Mouse (Mus musculus) right cerebral cortex, postnatal 25 days (tissue): ENCODE data around the gene Lyrm9.

Experiments
- DNase-seq: peaks from one replicate; pipeline ENCODE4 v3.0.0; 2022

The Lyrm9 gene

DNA sequence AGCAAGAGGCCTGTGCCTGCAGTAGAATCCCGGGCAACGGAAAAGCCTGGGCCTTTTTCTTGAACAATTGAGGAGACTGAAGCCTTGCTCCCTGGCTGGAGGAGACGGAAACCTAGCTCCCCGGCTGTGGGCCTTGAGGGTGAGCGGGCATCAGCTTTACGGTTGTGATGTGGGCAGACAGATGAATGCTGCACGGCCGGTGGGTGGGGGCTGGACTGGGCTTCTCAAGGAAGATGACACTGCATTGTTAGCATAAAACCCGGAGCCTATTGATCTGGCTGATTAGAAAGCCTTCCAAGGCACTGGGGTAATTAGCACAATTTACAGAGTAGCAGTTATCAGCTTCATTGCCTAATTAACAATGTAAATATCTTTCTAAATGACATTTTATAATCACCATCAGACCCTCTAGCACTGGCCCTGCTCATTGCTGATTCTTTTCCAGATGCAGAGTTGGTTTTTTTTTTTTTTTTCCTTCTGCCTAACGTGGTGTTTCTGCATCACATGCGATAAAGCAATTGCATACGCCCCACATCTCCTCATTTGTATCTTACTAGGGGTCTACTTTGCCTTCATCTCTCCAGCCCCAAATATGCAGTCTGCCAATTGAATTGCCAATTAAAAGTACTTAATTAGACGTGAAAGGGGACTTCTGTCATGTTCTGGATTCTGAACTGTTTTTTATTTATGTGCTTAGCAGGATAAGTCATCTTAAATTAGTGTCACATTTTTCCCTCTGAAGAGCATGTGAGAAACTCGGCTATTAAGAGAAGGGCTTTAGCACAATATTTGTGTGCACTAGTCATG, 10.2 kb upstream of the Lyrm9 start:
- DNase-seq, result no peak

DNA sequence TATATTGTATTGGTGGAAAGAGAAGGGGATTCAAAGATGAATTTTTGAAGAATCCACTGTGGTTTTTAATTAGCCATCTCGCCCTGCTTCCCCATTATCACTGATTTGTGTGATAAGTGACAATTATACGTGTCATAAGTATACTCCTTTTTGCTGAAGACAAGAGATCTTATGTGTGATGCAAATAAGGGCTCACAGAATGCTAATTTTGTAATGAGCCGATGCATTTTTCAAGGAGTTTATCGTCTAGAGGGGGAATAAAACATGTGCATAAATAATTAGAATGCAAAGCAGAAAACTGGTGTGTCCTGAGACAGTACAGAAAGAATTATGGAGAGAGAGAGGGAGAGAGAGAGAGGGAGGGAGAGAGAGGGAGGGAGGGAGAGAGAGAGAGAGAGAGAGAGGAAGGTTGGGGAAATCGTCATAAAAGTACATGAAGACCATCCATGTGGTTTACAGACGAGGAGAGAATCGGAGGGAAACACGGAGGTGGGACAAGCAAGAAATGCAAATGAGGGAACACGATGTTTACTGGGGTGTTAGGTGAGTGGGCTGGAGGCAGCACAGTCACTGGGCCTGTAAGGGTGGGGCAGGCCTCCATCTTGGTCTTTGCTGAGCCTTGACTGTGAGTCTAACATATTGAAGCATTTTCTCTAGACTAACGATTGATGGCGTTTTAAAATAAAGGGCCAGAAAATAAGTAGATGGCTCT, 8.9 kb upstream of the Lyrm9 start:
- no peak for DNase-seq

DNA sequence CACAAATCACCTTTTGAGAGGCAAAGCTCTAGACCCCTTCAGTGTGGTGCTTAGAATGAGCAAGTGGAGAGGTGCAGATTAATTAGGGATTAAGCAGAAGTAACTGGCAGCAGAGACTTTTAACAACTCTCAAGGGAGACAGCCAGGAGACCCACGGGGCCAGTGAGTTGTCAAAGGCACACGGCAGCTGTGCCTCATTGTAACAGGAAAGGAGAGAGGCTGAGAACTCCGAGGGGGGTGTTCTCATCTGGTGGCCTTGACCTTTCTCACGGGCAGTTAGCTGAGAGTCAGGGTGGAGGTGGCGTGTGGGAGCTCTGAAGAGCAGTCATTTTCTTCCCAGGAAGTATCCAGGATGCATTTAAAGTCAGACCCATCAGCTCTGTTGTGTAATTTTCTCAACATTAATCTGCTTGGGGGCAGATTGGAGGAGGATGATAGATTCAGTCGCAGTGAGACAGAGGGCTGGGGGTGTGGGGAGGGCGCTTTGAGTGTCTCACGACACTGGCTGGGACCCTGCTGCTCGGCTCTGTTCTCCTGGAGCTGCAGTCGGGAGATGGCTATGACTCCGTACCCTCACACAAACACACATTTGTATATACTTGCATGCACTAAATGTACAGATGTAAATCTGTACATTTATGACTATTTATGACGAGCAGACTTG, 5.9 kb upstream of the Lyrm9 start:
- no peak for DNase-seq

DNA sequence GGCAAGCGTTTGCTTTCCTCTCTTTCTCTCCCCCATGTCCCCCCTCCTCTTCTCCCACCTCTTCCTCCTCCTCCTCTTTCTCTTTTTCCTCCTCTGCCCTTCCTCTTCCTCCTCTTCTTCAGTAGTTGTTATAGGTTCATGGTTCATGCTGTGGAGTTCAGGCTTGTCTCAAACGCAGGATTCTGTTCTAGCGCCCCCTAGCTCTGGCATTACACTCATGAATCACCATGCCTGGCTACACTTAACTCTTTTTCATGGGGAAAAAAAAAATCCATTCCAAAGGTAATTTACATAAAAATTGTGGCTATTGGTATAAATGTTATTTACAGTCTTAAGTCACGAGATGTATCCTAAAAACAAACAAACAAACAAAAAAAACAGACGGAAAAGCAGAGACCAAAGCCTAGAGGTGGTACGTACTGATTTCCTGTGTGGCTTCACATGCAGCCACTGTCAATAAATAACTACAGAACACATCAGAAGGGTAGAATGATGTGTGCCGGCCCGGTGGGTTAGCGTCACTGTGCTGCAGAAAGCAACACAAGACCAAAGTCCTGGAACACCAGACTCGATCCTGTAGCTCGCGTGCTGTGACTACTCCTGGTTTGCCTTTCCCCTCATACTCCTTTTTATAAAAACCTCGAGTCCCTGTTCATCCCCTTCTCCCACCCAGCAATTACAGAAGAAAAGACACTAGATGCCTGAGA, 3.4 kb upstream of the Lyrm9 start:
- DNase-seq, result no peak

DNA sequence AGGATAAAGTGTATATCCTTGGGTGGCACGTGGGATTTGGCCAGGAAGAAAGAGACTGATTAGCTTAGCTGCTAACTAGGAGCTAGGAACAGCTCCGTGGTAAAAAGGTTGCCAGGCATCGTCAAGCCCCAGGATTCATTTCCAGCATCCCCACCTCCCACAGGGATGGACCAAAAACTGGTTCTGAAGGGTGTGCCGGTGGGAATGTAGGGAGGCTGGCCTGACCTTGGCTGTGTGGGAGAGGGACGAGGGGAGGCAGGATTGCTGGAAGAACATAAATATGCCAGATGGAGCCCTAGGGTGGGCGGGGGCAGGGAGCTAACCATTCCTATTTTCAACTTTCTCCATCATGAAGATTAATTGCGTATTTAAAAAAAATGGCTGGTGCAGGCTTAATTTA, 1.2 kb downstream of the Lyrm9 start:
- peak; percentile 32 for DNase-seq

DNA sequence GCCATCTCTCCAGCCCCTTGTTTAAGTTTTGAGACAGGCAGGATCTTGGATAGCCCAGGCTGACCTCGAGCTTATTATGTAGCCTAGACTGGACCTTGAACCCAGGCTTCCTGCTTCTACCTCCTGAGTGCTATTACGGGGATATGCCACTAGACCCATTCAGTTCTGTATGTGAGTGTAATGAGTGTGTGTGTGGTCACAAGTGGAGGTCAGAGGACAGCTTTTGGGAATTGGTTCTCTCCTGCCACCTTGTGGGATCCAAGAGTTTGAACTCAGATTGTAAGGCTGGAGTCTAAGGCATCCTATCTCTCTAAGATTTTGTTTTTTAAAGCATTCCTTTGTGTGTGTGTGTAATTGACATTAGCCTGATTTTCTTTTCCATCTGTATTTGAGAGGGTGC, 2.0 kb downstream of the Lyrm9 start:
- no peak for DNase-seq

DNA sequence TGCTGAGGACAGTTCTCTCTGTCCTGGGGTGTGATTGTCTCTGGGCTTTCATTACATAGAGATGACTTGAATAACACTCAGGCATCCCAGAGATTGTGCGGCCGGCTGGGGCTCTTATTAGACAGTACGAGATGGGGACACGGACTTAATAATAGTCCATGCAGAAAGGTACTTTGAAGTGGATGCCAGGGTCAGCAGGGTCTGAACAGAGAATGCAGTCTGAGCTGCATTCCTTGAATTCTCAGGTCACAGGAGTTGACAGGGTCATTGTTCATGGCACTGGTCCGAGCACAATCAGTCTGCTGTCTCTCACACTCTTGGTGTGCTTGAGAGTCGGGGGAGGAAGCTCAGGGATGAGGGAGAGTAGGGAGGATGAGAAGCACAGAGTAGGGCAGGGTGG, 3.0 kb downstream of the Lyrm9 start:
- DNase-seq, result no peak

DNA sequence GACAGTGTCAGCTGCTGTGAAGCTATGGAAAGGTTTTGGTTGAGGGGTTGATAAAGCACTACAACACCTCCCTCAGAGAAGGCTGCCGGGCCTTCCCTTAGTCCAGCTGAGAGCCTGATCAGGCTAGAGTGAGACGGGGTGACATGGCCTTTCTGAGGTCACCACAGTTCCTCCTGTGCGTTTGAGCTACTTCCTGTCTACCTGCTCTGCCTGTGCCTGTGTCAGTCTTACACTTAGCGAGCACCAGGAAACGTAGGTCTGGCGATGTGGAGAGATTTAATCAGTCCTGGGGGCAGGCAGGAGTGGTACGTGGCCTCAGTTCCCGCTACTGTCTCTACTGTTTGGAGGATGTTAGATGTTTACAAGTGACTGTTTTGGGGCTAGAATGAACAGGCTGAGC, 3.8 kb downstream of the Lyrm9 start:
- DNase-seq, result no peak

DNA sequence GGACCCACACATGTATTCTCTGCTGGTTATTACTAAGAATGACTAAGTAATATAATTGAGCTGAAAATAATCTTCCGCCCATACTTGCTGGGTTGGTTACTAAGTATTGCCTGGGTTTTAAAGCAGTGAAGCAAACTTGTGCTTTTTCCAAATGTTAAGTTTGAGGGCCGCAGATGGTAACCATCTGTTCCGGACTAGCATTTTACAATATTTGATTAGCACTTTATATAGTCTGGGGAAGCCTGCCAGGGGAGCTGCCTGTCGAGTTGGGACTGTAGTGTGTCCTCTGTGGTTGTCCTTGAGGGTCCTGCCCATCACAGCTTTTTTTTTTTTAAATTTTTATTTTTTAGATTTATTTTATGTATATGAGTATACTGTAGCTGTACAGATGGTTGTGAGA, 5.3 kb downstream of the Lyrm9 start:
- peak; percentile 71 for DNase-seq

DNA sequence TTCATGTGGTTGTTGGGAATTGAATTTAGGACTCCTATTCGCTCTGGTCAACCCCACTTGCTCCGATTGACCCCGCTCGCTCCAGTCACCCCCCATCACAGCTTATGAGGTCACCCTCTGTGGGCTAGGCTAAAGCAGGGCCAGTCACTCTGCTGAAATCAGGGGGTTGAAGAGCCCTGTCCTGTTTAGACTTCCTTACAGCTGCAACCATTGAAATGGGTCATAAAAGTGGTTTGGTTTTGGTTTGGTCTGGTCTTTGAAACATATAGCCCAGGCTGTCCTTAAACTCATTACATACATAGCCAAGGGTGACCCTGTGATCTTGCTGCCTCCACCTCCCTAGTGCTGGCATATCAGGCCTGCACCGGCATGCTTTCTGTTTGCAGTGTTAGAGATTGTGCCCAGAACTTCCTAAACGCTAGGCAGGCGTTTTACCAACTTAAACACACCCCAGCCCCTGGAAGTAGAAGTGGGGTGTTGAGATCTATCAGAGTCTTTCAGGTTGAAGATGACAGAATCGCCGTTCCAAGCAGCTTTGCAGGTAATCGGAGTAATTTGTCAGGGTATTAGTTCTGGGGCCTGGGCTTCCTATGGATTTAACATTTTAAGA, 5.8 kb downstream of the Lyrm9 start:
- no peak for DNase-seq

DNA sequence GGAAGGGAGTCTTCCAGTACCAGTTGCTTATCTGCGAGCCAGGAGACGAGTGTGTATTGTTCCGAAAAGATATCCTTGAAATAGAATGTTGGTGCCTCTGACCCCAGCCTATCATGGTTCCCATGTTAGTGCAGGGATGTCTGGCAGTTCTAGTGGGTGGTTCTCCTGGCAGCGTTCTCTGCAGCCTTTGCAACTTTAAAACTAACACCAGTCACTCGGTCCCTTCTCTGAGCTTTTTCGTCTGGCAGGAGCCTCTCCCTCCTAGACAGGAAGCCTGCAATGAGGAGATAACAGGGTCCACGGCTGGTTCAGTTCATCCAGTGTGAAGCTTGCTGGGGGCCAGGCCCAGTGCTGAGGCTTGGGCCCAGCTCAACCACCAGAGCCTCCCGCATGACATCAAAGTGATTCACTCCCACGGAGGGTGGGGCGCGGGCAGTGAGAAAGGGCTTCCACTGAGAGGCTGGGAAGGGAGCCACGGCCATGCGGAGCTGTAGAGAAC, 6.5 kb downstream of the Lyrm9 start:
- DNase-seq, result peak; percentile 31

DNA sequence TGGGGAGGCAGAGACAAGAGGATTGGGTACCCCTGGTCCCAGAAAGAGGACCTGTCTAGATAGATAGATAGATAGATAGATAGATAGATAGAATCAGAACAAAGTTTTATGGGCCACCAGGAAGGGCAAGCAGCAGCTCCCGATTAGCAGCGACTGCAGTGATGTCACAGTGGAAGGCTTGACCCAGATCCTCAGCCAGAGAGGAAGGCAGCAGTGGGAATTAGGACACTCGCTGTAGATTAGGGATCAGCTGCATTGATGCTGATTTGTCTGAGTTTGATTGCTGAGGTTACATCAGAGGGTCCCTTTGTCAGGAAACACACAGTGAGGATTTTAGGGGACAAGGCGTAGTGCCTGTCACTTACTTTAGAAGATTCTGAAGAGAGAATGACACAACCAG, 10.1 kb downstream of the Lyrm9 start:
- no peak for DNase-seq

DNA sequence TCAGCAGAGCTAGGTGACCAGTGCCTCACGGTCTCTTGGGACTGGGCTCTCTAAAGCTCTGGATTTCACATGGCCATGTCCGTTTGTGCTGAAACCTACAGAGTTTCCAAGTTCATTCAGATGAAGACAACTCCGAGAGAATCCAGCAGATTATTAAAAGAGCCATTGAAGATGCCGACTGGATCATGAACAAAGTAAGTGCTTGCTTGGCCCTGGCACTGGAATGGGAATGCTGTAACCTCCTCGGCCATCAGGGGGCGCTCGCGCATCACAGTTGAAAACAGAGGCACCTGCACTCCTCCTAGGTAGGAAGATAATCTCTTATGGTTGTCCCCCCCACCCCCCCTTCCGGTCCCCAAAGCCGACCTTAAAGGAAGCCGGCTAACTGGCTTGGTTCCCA, 11.6 kb downstream of the Lyrm9 start:
- DNase-seq, result peak; percentile 55

DNA sequence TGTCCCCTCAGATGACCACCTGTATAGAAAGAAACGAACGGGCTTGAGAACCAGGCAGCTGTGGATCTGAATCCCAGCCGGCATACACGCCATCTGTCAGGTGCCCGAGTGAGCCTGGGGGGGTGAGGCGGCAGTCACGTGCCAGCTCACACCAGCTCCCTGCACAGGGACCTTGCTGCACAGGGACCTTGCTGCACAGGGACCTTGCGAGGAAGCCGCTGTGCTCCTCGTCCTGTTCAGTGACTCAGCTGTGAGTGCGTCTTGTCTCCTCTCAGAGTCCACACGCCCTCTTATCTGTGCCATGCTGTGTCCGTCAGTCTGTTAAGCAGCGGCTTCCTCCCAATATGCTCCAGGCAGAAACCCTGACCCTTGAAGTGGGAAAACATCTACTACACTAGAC, 13.1 kb downstream of the Lyrm9 start:
- DNase-seq, result no peak

DNA sequence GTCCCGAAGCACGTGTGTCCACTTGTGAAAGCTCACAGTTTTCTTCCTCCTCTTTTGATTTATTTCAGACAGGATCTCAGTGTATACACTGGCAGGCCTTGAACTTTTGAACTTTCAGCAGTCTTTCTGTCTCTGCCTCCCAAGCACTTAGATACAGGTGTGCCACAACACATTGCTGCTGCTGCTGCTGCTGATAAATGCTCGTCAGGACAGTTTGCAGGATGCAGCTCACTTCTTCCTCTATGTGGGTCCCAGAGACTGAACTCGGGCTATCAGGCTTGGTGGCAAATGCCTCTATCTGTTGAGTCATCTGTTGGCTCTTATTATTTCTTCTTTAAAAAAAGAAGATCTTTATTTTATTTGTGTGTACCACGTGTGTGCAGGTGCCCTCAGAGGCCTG, 13.8 kb downstream of the Lyrm9 start:
- no peak for DNase-seq

DNA sequence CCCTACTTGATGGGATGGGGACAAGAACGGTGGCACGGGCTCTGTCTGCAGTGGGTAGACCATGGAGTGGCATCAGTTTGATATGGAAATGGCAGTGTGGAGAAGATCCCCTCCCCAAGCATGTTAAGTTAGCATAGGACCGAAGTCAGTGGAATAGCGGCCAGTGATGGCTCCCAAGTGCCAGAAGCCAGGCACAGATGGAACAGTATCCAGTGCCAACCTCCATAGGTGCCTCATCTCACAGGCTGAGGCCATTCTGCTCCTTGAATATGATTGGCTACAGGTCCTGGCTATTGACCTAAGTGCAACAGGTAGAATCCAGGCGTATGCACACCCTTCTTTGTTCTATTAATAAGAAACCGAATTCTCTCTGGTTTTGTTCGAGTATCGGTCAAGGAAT, 15.6 kb downstream of the Lyrm9 start:
- no peak for DNase-seq

DNA sequence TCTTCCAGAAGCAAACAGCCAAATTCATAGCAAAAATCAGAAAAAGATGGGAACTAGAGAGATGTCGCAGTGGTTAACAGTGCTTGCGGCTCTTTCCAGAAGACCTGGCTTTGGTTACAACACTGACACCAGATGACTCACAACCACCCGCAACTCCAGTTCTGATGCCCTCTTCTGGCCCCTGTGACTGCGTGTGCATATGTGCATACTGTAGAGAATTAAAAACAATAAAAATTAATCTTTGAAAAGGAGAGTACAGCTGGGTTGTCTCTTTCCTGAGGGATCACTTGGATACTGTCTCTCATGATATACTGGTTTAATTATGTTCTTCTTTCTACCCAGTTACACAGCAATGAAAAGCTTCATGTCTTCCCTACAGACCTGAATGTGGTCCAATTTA, 20.2 kb downstream of the Lyrm9 start:
- DNase-seq, result no peak

DNA sequence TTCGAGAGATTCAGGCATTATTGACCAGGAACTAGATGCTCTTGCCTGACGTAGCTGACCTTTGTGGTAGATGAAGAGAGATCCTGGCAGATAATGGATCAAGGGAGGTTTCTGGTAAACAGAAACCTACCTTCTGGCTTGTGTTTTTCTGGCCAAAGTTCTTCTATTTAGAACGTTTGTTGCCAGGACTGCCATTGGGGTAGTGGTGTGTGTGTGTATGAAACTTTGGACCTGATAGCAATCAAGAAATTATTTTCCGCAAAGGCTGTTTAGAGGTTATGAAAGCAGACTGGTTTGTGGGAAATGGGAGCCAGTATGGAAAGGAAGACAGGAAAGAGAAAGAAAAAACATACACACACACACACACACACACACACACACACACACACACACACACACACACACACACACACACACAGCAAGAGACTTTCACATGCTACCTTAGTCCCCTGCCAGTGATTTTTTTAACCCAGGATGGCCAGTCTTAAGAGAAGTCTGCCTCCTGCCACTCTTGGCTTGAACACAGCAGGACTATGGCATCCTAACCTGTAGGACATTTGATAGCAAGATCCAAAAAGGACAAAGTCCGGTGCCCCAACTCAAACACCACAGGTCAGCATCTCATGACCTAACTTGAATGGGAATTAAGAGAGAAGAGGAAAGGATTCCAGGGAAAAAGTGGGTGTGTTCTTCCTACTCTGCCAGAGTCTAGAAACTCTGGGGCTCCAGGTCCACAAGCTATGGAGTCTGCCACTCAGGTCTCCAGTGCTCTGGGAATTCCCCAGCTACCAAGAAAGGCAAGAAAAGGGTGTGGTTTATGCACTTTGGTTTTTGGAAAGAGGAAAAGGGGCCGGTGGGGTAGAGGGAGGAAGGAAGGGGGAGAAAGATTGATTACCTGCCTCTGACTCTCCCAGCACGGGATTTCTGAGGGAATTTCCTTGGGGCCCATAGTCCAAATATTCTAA, 21.8 kb downstream of the Lyrm9 start:
- no peak for DNase-seq

DNA sequence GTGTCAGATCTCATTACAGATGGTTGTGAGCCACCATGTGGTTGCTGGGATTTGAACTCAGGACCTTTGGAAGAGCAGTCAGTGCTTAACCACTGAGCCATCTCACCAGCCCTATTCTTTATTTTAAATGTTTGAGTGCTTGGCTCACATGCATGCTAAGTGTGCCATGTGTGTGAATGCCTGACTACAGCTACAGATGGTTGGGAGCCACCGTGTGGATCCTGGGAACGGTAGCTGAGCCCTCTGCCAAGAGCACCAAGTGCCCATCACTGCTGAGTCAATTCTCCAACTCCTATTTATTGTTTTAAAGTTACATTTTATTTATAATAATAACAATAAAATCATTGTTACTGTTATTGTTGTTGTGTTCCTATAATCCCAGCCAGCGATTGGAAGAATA, 23.5 kb downstream of the Lyrm9 start:
- no peak for DNase-seq

DNA sequence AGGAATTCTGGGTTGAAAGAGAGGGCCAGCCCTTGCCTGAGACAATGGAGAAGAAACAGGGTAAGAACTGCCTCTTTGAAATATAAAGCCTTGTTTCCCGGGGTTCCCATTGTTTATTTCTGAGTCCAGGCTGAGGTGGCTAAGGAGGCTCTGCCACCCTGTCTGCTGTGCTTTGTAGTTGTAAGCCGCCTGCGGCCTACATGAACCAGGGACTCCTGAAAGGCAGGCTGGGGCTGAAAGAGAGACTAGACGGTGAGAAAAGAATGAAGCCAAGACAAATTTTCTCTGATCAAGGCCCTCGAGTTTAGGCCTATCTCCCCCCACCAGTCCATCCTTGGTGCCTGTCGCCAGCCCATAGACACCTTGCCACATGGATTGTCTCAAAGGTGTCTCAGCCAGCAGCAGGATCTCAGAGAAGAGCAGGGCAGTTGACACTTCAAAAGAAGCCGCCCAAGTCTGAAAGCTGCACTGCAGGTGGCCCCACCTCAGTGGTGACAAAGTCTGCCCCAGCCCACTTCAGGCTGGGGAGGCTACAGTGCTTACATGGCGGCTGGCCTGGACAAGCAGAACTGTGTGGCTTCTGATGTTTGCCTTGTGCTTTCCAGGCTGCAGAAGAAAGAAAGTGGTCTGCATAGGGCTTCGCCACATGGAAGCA, 25.0 kb downstream of the Lyrm9 start:
- DNase-seq, result no peak

DNA sequence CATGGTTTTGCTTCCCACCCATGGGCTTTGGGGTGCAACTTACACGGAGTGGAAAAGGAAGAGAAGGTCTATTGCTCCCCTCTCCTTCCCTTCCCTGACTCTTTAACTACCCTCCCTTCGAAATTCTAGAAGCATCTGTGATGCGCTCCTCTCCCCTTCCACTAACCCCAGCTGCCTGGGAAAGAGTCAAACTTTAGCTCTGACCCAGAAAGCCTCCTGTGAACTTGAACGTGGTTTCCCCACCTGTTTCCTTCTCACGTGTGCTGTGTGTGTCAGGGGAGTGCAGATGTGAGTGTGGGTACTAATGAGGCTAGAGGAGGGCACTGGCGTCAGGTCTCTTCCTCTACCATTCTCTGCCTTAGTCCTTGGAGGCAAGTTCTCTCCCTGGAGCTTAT, 25.5 kb downstream of the Lyrm9 start:
- no peak for DNase-seq
